ENCODE assay signal across 8 mouse cellular contexts in the genomic region with DNA sequence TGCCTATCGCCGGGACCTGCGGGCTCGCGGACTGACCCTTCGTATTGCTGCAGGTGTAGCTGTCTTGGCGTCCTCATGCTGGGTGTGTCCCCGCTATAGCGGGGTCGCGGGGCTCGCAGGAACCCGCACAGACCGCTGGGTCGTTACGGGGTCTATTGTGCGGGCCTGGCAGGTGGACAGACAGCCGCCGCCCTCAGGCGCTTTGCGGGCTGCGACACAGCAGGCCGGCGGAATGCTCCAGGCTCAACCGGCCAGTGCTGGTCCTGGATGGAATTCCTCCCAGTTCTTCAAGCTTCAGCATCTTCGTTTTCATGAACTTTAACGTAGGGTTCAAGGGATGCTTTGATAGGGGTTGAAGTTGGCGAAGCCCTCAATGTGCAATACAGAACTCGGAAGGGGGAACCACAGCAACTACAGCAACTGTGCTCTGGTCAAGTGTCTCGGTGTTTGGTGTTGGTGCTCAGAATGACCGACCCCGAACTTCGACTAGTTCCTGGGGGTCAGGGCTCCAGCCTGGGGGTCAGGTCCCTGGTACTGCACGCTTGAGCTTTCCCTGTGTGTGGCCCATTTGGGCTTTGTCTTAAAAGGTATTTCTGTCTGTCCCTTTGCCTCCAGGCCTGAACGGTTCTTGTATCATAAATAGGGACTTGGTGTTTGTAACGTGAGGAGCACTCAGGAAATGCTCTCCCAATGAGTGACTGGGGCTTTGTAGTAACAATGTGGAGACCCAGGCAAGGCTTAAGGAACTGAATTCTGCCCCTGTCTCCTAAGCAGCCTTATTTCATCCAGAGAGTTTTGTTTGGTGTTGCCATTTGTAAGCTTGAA. TPM values are rescaled to one million over a fixed set of nuclear protein-coding genes. Genes with fewer than 3 reads are reported as not detected.
DNase-seq lines count a peak whose midpoint lies in the region; ATAC-seq lines count a peak whose summit lies in the region.

No protein-coding gene starts in this region.

- H3K27ac ChIP-seq in hindbrain, embryonic 16.5 days (ENCODE audit: low read depth, low read length): peak overlapping the region; percentile 63
- peak overlapping the region; percentile 94 for H3K27ac ChIP-seq in liver, embryonic 15.5 days (replicated peaks)

- no peaks in the 10 kb centered on the region for H3K36me3 ChIP-seq in hindbrain, embryonic 16.5 days (ENCODE audit: control insufficient read depth, insufficient read depth, low read length)
- peaks cover 11% of the 10 kb centered on the region for H3K36me3 ChIP-seq in liver, embryonic 15.5 days (replicated peaks)

- peaks cover 22% of the 10 kb centered on the region for H3K4me1 ChIP-seq in hindbrain, embryonic 16.5 days (ENCODE audit: control insufficient read depth, insufficient read depth, low read depth, low read length)
- peaks cover 59% of the 10 kb centered on the region for H3K4me1 ChIP-seq in liver, embryonic 15.5 days (replicated peaks)

- ATAC-seq in hindbrain, embryonic 16.5 days: no peak
- peak; percentile 23 for ATAC-seq in liver, embryonic 15.5 days (ENCODE audit: insufficient read depth)

- H3K9ac ChIP-seq in hindbrain, embryonic 16.5 days (ENCODE audit: low read depth, low read length): peak overlapping the region; percentile 76
- H3K9ac ChIP-seq in liver, embryonic 15.5 days: peak overlapping the region; percentile 95

- H3K27me3 ChIP-seq in hindbrain, embryonic 16.5 days (replicated peaks; ENCODE audit: control insufficient read depth, insufficient read depth, low read length): no peaks in the 10 kb centered on the region
- peaks cover 31% of the 10 kb centered on the region for H3K27me3 ChIP-seq in liver, embryonic 15.5 days

- H3K4me3 ChIP-seq in hindbrain, embryonic 16.5 days (ENCODE audit: low read length): peak overlapping the region; percentile 61
- peak overlapping the region; percentile 89 for H3K4me3 ChIP-seq in liver, embryonic 15.5 days (replicated peaks)

- peak overlapping the region; percentile 83 for H3K4me2 ChIP-seq in hindbrain, embryonic 16.5 days (ENCODE audit: low read length)
- peak overlapping the region; percentile 99 for H3K4me2 ChIP-seq in liver, embryonic 15.5 days

- peak; percentile 8 for DNase-seq in adrenal gland, postnatal 25 days
- DNase-seq in adrenal gland, adult 18-20 months (ENCODE audit: low spot score in 2 of 2): no peak
- DNase-seq in 416B (ENCODE audit: low read depth): peak; percentile 51
- DNase-seq in embryo, embryonic 9.5 days (ENCODE audit: extremely low spot score): peak; percentile 7
- no peak for DNase-seq in B cell, adult 2 months
- DNase-seq in cerebellum, adult 9-10 months: no peak

- 2% methylated on average over 36 of the region's 36 CpGs for WGBS in hindbrain, embryonic 16.5 days
- WGBS in liver, embryonic 15.5 days (ENCODE audit: insufficient replicate concordance): 2% methylated on average over 36 of the region's 36 CpGs

- H3K9me3 ChIP-seq in hindbrain, embryonic 16.5 days (ENCODE audit: control insufficient read depth, low read length): no peaks in the 10 kb centered on the region
- H3K9me3 ChIP-seq in liver, embryonic 15.5 days (replicated peaks): no peaks in the 10 kb centered on the region

RNA-seq across cellular contexts. Expression of a gene that starts 0.8 kb away (rescaled TPM):
- total RNA-seq in adrenal gland, postnatal 25 days (2021): 23.8 and 28.1 TPM in 2 replicates
- 10 to 100 TPM; 23.2 to 27.7 TPM for total RNA-seq in adrenal gland, adult 18-20 months (2021)
- polyA plus RNA-seq in hindbrain, embryonic 16.5 days (2015; fragmentation: Nextera tagmentation; extraction: Ambion mirVana): 30.1 and 34.5 TPM in 2 replicates
- polyA plus RNA-seq in liver, embryonic 15.5 days (2015; fragmentation: Nextera tagmentation; extraction: Ambion mirVana): 14.1 and 14.8 TPM in 2 replicates

RNA-seq across cellular contexts. Expression of a gene that starts 1.7 kb away (rescaled TPM):
- total RNA-seq in adrenal gland, postnatal 25 days (2021): 0.12 TPM in 1 of 2 replicates, not detected in the other
- total RNA-seq in adrenal gland, adult 18-20 months (2021): under 1 TPM in 1 of 2 experiments, not detected in 1; 0.10 TPM
- polyA plus RNA-seq in hindbrain, embryonic 16.5 days (2015; fragmentation: Nextera tagmentation; extraction: Ambion mirVana): 1.2 TPM in 2 replicates
- polyA plus RNA-seq in liver, embryonic 15.5 days (2015; fragmentation: Nextera tagmentation; extraction: Ambion mirVana): not detected in 2 replicates

Comparison
In these comparisons a context has a peak if more than half of its experiments do, and no peak if none do; other contexts are left out.
1. DNase-seq: peak in adrenal gland, postnatal 25 days (single experiment), 416B (single experiment) and embryo, embryonic 9.5 days (single experiment); none in adrenal gland, adult 18-20 months (0 of 2), B cell, adult 2 months (0 of 2) and cerebellum, adult 9-10 months (single experiment).